Mouse (Mus musculus): Measurements from ENCODE around the gene Hdac9.

GRCm38 (mm10) chr12:34688941-34689340, 228.0 kb downstream of the Hdac9 start:
- no peak for TF ChIP-seq FLI1 (IDR thresholded peaks at IDR 0.05; ENCODE audit: low read length)
- no peak for TF ChIP-seq GATA1 (IDR thresholded peaks at IDR 0.05; ENCODE audit: borderline replicate concordance, low read length)
